Mouse (Mus musculus): ENCODE results near the gene Cntn4.

The Cntn4 gene

GRCm38 (mm10) chr6:105677149-105678031, at the start of gene Cntn4:
Gene Cntn4 (plus strand): TSS chr6:105677660.
- in situ Hi-C loops (cut with MboI; ENCODE audit: low pct_unique_long_range_greater_than_20kb in 1 of 2, low sequenced_read_pairs in 2 of 2, unreplicated experiment in 1 of 2) = no loop called here

- in situ Hi-C loops (cut with MboI; ENCODE audit: low pct_unique_long_range_greater_than_20kb in 1 of 2, low sequenced_read_pairs in 2 of 2, unreplicated experiment in 1 of 2) = no loop called here
Measured at GRCm38 (mm10) chr6:105674276-105674675, 3.2 kb upstream of the Cntn4 start.

DNA sequence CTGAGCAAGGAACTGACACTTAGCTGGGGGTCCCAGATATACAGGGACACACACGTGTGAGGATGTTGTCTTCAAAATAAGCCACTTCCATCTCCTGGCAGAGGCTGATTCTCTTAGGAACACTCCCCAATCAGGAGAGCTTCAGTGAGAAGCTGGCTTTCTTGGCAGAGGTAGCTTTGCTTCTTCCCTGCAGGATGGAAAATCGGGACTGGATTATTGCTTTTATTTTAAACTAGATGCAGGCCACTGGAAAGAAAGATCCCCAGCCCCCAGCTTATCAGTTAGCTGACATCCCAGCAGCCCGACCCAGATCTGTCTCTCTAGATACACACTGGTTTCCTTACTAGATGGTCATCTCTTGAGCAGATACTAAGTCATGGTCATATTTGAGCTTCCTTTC, 2.4 kb upstream of the Cntn4 start:
- in situ Hi-C loops (cut with MboI; ENCODE audit: low pct_unique_long_range_greater_than_20kb in 1 of 2, low sequenced_read_pairs in 2 of 2, unreplicated experiment in 1 of 2) = no loop called here

GRCm38 (mm10) chr6:105676637-105677036, 823 bp upstream of the Cntn4 start:
- in situ Hi-C loops (cut with MboI; ENCODE audit: low pct_unique_long_range_greater_than_20kb in 1 of 2, low sequenced_read_pairs in 2 of 2, unreplicated experiment in 1 of 2) = no loop called here

DNA sequence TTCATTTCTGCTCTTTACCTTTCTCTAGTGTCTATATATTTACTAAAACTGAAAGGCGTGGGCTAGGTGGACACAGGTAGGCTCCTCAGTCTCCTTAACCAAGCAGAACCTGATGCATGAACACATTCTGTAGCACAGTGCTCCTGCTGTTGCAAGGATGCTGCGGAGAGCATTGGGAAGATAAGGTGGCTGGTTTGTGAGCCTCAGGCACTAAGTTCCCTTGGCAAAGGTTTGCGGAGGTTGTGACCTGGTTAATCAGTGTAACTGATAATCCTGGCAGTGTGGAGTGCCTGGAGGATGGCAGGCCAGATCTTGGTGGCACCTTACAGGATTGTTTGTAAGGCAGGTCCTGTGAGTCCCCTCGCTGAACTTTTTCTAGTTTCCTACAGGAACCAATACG, 1.3 kb downstream of the Cntn4 start:
- in situ Hi-C loops (cut with MboI; ENCODE audit: low pct_unique_long_range_greater_than_20kb in 1 of 2, low sequenced_read_pairs in 2 of 2, unreplicated experiment in 1 of 2) = no loop called here

DNA sequence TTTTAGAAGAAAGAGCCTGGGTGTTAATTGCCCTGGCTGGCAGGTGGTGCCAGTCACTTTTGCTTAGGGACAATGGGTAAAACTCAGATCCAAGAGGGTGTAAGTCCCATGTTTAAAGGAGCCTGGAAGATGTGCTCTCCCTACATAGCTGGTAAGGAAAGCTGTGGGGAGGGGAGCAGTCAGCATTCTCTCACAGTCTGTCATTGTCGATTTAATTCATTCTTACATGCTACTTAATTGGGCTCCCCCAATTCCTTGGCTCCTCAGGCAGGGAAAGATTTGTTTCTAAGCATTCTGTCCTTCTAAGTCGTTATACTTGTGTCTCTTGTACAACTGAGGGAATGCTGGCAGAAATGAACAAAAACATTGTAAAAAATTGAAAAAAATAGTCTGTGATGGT, 4.0 kb downstream of the Cntn4 start:
- in situ Hi-C loops (cut with MboI; ENCODE audit: low pct_unique_long_range_greater_than_20kb in 1 of 2, low sequenced_read_pairs in 2 of 2, unreplicated experiment in 1 of 2) = no loop called here

GRCm38 (mm10) chr6:105683251-105683650, 5.8 kb downstream of the Cntn4 start:
- in situ Hi-C loops (cut with MboI; ENCODE audit: low pct_unique_long_range_greater_than_20kb in 1 of 2, low sequenced_read_pairs in 2 of 2, unreplicated experiment in 1 of 2) = no loop called here

DNA sequence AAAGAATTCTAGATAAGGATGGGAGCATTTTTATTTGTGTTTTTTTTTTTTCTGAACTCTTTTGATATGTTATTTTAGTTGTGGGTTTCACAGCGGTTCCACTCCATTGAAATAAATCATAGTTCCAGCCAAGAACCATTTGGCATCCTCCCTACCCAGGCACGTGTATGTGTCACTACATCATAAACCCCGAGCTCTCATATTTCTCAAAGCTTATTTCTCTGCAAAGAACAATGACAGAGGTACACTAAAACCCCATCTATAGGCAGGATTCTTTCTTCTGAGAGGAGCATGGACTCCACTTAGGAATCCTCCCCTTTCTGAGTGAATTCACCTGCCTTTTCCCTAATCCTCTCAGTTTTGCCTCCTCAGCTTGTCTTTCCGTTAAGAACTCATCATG, 6.7 kb downstream of the Cntn4 start:
- in situ Hi-C loops (cut with MboI; ENCODE audit: low pct_unique_long_range_greater_than_20kb in 1 of 2, low sequenced_read_pairs in 2 of 2, unreplicated experiment in 1 of 2) = no loop called here

DNA sequence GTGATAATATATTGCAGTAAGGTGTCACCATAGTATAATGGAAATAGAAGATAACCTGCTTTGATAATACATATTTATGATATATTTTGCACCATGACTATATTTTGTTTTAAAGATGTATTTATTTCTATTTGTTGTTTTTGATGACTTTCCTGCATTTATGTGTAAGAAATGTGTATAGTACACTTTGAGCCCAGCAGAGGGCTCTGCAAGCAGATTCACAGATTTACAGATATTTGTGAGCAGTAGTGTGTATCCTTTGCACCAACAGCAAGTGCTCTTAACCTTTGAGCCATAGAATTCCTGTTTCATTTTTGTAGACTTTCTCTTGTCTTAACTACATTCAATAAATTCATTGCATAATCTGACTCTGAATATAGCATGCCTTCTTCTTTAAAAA, 10.7 kb downstream of the Cntn4 start:
- in situ Hi-C loops (cut with MboI; ENCODE audit: low pct_unique_long_range_greater_than_20kb in 1 of 2, low sequenced_read_pairs in 2 of 2, unreplicated experiment in 1 of 2) = no loop called here

DNA sequence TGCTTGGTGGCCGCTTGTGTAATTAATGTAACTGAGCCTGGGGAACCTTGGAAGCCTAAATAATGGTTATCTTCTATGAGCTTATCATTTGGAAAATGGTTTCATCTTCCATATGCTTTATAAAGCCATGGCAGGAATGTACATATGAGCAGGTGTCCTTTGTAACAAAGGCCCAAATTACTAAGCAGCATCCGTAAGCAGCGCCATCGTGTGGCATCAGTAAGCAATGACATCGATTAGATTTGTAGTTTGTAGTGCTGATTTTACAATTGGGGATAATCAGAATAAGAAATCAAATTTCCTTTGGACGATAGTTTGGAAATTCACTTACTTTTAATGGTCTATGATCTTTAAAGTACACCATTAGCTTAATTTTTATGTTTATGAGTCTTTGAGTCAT, 64.6 kb downstream of the Cntn4 start:
- in situ Hi-C loops (cut with MboI; ENCODE audit: low pct_unique_long_range_greater_than_20kb in 1 of 2, low sequenced_read_pairs in 2 of 2, unreplicated experiment in 1 of 2) = no loop called here

DNA sequence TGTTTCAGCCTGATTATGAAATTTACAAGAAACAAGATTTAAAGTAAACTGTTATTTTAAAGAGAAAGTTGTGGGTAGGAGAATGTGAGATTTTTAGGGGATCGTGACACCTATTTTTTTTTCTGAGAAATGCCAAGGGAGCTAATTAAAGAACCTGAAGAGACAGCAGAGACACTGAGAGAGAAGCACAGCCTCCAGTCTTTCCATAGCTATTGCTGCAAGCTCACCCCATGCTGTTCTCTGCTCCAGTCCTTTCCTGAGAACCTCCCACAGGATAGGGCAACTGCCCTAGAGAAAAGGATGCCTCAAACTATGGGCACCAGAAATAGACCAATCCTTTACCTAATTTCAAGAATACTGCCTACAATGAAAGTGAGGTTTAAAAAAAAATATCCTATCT, 103.2 kb downstream of the Cntn4 start:
- in situ Hi-C loops (cut with MboI; ENCODE audit: low pct_unique_long_range_greater_than_20kb in 1 of 2, low sequenced_read_pairs in 2 of 2, unreplicated experiment in 1 of 2) = no loop called here

GRCm38 (mm10) chr6:105788462-105788861, 111.0 kb downstream of the Cntn4 start:
- in situ Hi-C loops (cut with MboI; ENCODE audit: low pct_unique_long_range_greater_than_20kb in 1 of 2, low sequenced_read_pairs in 2 of 2, unreplicated experiment in 1 of 2) = no loop called here

DNA sequence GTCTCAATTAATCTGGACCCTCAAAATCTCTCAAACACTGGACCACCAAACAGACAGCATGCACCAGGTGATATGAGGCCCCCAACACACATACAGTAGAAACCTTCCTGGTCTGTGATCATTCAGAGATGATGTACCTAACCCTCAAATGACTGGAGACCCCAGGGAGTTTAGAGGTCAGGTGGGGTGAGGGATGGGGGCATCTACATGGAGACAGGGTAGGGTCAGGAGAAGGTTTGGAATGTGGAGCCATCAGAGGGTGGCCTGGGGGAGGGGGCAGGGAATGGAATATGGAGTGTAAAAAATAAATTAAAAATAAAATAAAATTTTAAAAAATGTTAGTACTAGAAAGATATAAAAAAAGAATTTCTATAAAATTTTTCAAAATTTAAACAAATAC, 157.6 kb downstream of the Cntn4 start:
- in situ Hi-C loops (cut with MboI; ENCODE audit: low pct_unique_long_range_greater_than_20kb in 1 of 2, low sequenced_read_pairs in 2 of 2, unreplicated experiment in 1 of 2) = no loop called here

DNA sequence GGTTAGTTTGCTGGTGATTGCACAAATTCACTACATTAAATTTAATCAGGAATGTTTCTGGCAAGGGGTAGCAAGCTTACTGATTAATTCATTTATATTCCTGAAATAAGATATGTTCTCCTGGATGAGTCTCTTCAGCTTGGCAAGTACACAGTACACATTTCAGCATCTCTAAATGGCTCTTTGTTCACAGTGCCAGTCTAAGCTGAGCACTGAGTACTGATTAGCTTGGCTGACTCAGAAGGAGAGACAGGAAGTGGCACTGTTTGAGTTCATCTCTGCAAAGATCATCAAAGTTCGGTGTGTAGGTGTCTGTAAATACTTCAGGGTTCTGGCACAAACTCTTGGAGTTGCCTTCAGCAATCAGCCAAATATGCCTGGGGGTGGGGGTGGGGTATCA, 169.8 kb downstream of the Cntn4 start:
- in situ Hi-C loops (cut with MboI; ENCODE audit: low pct_unique_long_range_greater_than_20kb in 1 of 2, low sequenced_read_pairs in 2 of 2, unreplicated experiment in 1 of 2) = no loop called here

- in situ Hi-C loops (cut with MboI; ENCODE audit: low pct_unique_long_range_greater_than_20kb in 1 of 2, low sequenced_read_pairs in 2 of 2, unreplicated experiment in 1 of 2) = no loop called here
Measured at GRCm38 (mm10) chr6:105892838-105893237, 215.4 kb downstream of the Cntn4 start.

GRCm38 (mm10) chr6:105938485-105938884, 261.0 kb downstream of the Cntn4 start:
- in situ Hi-C loops (cut with MboI; ENCODE audit: low pct_unique_long_range_greater_than_20kb in 1 of 2, low sequenced_read_pairs in 2 of 2, unreplicated experiment in 1 of 2) = no loop called here

- in situ Hi-C loops (cut with MboI; ENCODE audit: low pct_unique_long_range_greater_than_20kb in 1 of 2, low sequenced_read_pairs in 2 of 2, unreplicated experiment in 1 of 2) = no loop called here
Measured at GRCm38 (mm10) chr6:105939303-105939702, 261.8 kb downstream of the Cntn4 start.

DNA sequence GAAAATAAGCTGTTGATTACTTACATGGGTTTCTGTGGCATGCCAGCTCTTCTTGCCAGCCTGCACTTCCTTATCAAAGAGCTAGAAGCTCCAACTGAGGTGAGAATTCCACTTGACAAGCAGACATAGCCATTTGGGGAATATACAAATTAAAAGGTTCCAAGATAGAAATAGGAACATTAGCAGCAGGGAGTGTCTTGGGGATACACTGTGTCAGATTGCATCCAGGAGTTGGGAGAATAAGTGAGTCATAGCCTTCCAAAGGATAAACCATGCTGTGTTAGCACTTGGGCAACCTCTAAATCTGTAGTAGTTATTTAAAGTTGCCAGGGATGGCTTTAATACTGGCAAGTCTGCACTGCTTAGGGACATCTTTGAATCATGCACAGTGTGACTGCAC, 263.1 kb downstream of the Cntn4 start:
- in situ Hi-C loops (cut with MboI; ENCODE audit: low pct_unique_long_range_greater_than_20kb in 1 of 2, low sequenced_read_pairs in 2 of 2, unreplicated experiment in 1 of 2) = no loop called here

GRCm38 (mm10) chr6:105991492-105991891, 314.0 kb downstream of the Cntn4 start:
- in situ Hi-C loops (cut with MboI; ENCODE audit: low pct_unique_long_range_greater_than_20kb in 1 of 2, low sequenced_read_pairs in 2 of 2, unreplicated experiment in 1 of 2) = no loop called here

DNA sequence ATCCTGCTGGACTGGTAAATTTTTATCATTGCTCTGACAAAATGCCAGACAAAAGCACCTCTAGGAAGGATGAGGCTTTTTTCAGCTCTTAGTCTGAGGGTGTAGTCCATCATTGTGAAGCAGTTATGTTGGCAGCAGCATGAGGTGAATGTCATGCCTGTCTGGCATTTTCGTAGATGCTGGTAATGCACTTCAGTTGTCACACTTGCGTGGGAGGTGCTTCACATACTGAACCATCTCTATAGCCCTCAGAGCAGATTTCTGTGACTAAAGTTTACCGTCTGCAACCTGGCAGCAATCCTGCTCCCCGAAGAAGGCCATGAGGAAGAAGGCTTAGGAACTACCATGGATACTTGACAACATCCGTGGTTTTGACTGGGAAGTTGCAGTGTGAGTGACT, 335.6 kb downstream of the Cntn4 start:
- in situ Hi-C loops (cut with MboI; ENCODE audit: low pct_unique_long_range_greater_than_20kb in 1 of 2, low sequenced_read_pairs in 2 of 2, unreplicated experiment in 1 of 2) = no loop called here

Measured in mouse embryonic stem cell (cell line).